Mouse (Mus musculus): Measurements from ENCODE around the gene Zfp951. TPM values are rescaled to one million over a fixed set of nuclear protein-coding genes. Genes with fewer than 3 reads are reported as not detected.
A peak's percentile ranks its signal among the peaks of the same experiment; 100 is the strongest.
"Not testable (repeated sequence)": the region's sequence is repeated elsewhere in the genome, so short reads cannot be mapped to it uniquely, and the experiment has no call there.

Zfp951 gene
- 1 to 10 TPM; 2.6 to 2.7 TPM for total RNA-seq (2021)

DNA sequence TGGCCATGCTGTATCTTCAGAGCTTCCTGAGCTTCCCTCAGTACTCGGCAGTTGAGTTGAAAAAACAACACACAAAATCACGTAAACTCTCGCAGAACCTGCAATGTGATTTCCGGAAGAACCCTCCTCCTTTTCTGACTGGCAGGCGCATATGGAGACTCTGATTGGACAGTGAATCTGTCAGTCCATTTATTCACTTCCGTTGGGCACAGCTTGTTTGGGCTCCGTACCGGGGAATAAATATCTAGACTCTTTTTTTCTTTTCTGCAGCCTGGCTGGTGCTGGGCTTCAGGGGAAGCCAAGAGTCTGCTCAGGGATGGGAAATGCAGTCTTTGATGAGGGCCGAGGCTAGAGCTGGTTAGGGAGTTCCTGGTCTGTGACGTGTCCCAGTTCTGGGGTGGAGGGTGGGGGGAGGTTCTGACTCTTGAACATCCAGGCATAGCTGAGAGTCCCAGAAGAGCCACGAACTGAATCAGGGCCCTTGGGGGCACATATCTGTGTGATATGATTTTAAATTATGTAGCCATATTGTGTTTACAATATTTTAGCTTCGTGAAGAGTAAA is at the start of gene Zfp951:
Zfp951 (minus strand) TSS at position 109 of the 564 bp plus-strand sequence.
- DNase-seq = peak; percentile 65

- not testable (repeated sequence) for DNase-seq
Measured at GRCm38 (mm10) chr5:104906556-104906955, 46.7 kb upstream of the Zfp951 start.

DNA sequence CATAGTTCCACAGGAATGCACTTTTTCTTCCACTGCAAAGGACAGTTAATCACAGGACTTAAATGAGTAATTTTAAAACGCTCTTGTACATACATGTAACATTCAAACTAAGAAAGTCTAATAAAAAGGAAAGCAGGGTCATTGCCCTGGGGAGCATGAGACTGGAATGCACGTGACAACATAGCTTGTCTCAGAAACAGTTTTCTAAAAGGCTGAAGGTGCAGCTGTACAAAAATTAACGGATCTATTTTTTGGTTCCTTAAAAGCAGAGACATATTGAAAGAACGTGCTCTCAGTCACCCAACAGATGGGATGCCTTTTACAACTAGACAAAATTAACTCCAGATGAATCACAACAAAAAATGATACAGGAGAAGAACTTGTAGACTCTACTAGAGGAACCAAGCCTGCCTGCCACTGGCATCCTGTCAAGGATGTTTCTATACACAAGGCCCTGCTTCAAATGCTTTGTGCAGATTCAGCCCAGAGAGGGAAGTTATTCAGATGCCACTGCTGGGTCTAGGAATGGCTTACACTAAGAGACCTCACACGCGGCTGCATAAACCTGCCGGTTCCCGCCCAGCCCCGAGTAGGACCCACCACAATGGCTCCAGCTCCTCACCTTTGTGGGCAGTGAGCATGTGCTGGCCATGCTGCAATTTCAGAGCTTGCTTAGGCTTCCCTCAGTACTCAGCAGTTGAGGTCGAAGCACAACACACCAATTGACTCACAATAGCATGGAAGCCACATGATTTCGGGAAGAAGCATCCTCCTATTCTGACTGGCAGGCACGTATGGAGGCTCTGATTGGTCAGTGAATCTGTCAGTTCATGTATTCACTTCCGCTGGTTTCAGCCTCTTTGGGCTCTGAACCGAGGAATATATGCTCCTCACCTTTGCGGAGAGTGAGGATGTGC is 567 bp downstream of the Zfp951 start:
- not testable (repeated sequence) for DNase-seq

- not testable (repeated sequence) for DNase-seq
Measured at GRCm38 (mm10) chr5:104854546-104854945, 5.3 kb downstream of the Zfp951 start.

DNA sequence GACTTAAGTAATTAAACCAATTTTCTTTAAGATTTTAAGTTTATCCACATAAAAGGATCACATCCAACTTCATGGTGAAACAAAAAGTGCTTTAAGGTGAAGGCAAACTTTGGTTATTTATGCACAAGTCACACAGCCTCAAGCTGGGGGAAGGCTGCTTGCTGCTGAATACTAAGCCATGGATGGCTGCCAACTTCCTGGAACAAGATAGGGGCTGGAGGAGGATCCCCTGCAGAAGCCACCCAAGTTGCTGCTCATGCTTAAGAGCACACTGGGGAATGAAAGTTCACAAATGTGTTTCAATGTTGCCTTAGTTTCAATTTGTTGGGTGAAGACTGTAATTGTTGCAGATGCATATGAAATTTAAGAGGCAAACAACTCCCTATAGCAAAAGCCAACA is 26.5 kb downstream of the Zfp951 start:
- no peak for DNase-seq

DNA sequence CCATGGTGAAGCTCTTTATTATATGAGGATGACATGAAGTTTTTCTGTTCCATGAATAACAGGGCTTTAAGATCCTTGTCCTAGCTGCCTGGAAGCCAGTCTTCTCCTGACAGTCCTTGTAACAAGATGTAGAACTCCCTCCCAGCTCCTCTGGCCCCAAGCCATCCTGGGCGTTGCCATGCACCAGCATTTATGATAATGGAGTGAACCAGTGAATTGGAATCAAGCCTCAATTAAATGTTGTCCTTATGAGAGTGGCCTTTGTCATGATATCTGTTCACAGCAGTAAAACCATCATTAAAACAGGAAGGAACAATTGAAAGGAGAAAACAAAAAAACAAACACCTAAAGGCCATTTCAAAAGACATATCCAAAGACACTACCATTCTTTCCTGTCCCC is 30.3 kb downstream of the Zfp951 start:
- no peak for DNase-seq

DNA sequence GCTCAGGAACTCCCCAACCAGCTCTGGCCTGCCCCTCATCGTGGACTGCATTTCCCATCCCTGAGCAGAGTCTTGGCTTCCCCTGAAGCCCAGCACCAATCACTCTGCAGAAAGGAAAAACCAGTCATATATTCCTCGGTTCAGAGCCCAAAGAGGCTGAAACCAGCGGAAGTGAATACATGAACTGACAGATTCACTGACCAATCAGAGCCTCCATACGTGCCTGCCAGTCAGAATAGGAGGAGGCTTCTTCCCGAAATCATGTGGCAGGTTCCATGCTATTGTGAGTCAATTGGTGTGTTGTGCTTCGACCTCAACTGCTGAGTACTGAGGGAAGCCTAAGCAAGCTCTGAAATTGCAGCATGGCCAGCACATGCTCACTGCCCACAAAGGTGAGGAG is 89.7 kb downstream of the Zfp951 start:
- not testable (repeated sequence) for DNase-seq

Other genes starting within 250 kb of the Zfp951 start
- gene Abcg3, start 122.6 kb upstream of the Zfp951 start, total RNA-seq (2021) = under 1 TPM; 0.14 to 0.17 TPM

Measured in heart, postnatal 4 days (tissue).